Mouse (Mus musculus) kidney, postnatal 0 days (tissue): ENCODE results near the gene Irf2bp1. TPM values are rescaled to one million over a fixed set of nuclear protein-coding genes. Genes with fewer than 3 reads are reported as not detected.

ENCODE experiments used
- ATAC-seq: fragments of 200-750 bp; cut with Nextera tagmentation; replicated peaks from 2 replicates; pipeline ENCODE4 v1.8.0; 2017; ENCODE audit warnings: low read depth, moderate number of reproducible peaks, moderate TSS enrichment, moderate library complexity; ENCODE audit not compliant: low FRiP score
- DNase-seq: peaks from one replicate; pipeline ENCODE4 v3.0.0-alpha.2; 2016; ENCODE audit warnings: low spot score
- H3K27ac ChIP-seq: fragments of 300-500 bp; sonication (generic); 2 replicates; pipeline ENCODE4 v1.5.1; 2014; ENCODE audit warnings: mild to moderate bottlenecking
- H3K27me3 ChIP-seq: fragments of 300-500 bp; sonication (generic); 2 replicates; pipeline ENCODE4 v1.6.1; 2014; ENCODE audit warnings: low read length, mixed read lengths; ENCODE audit not compliant: insufficient read depth
- H3K36me3 ChIP-seq: fragments of 300-500 bp; sonication (generic); 2 replicates; pipeline ENCODE4 v1.6.1; 2014; ENCODE audit warnings: low read length, mixed read lengths; ENCODE audit not compliant: insufficient read depth
- H3K4me1 ChIP-seq: fragments of 300-500 bp; sonication (generic); replicated peaks from 2 replicates; pipeline ENCODE4 v1.6.1; 2014; ENCODE audit warnings: antibody characterized with exemption, low read length, mixed read lengths; ENCODE audit not compliant: insufficient read depth
- H3K4me2 ChIP-seq: fragments of 300-500 bp; sonication (generic); 2 replicates; pipeline ENCODE4 v1.6.1; 2014; ENCODE audit warnings: mild to moderate bottlenecking, low read length, moderate library complexity, mixed read lengths
- H3K4me3 ChIP-seq: fragments of 300-500 bp; sonication (generic); replicated peaks from 2 replicates; pipeline ENCODE4 v1.5.1; 2014; ENCODE audit warnings: low read depth, low read length
- H3K9ac ChIP-seq: fragments of 300-500 bp; sonication (generic); 2 replicates; pipeline ENCODE4 v1.6.1; 2014; ENCODE audit warnings: low read depth, low read length
- H3K9me3 ChIP-seq: fragments of 300-500 bp; sonication (generic); replicated peaks from 2 replicates; pipeline ENCODE4 v1.6.1; 2016; ENCODE audit warnings: low read length, inconsistent platforms, mixed read lengths
- CTCF ChIP-seq: IDR thresholded peaks from 2 replicates; pipeline ENCODE4 v1.5.1; 2016; ENCODE audit warnings: antibody characterized with exemption, low read depth, mild to moderate bottlenecking, moderate library complexity
- WGBS: fragments of 180-500 bp; shearing (Covaris S2); extraction: QIAGEN DNeasy Blood & Tissue Kit; methylation state at CpG from one replicate; pipeline ENCODE4 v1.1.7; 2014; 5-methylcytosine and 5-hydroxymethylcytosine counted together
- polyA plus RNA-seq: library from polyadenylated mRNA; unstranded; fragments of >200 nt; fragmentation: Nextera tagmentation; extraction: Ambion mirVana; gene quantifications from 2 replicates; pipeline ENCODE4 v1.2.1, GENCODE M21; 2015

Irf2bp1 gene
- polyA plus RNA-seq, 1 experiment from 2014 or later, result 17.3 TPM

- Histone ChIP-seq H3K4me3 (peak overlapping the region; percentile 37), H3K27ac (no peak overlapping the region), H3K36me3 (no peaks in the 10 kb centered on the region), H3K4me2 (peak overlapping the region; percentile 85), H3K27me3 (no peaks in the 10 kb centered on the region), H3K9me3 (no peaks in the 10 kb centered on the region), H3K4me1 (peaks cover 14% of the 10 kb centered on the region), H3K9ac (peak overlapping the region; percentile 47; the same call in 1 of the 2 replicates)
- no peak for TF ChIP-seq CTCF
- no peak for DNase-seq
- 3% methylated on average over 31 of the region's 31 CpGs for WGBS
- no peak for ATAC-seq
Observed at GRCm38 (mm10) chr7:18992294-18992675, 11.6 kb upstream of the Irf2bp1 start.

- DNase-seq (no peak), ATAC-seq (no peak)
- no peak overlapping the region for H3K4me2 ChIP-seq
- no peak overlapping the region for H3K4me3 ChIP-seq
- no peak overlapping the region for H3K9ac ChIP-seq
- H3K4me1 ChIP-seq, result peaks cover 14% of the 10 kb centered on the region
- H3K36me3 ChIP-seq, result no peaks in the 10 kb centered on the region
- H3K27me3 ChIP-seq, result no peaks in the 10 kb centered on the region
- no peak for TF ChIP-seq CTCF
- no peaks in the 10 kb centered on the region for H3K9me3 ChIP-seq
- WGBS, result 83% methylated on average over 5 of the region's 5 CpGs
- H3K27ac ChIP-seq, result no peak overlapping the region
Observed at GRCm38 (mm10) chr7:18993036-18993435, 10.8 kb upstream of the Irf2bp1 start.

GRCm38 (mm10) chr7:18998835-18999234, 5.0 kb upstream of the Irf2bp1 start:
- no peak overlapping the region for H3K27ac ChIP-seq
- 47% methylated on average over 9 of the region's 9 CpGs for WGBS
- H3K4me1 ChIP-seq, result peaks cover 5% of the 10 kb centered on the region; the same call in 1 of the 2 replicates
- H3K9ac ChIP-seq, result no peak overlapping the region
- no peak for ATAC-seq
- no peak for DNase-seq
- H3K27me3 ChIP-seq, result no peaks in the 10 kb centered on the region
- H3K9me3 ChIP-seq, result no peaks in the 10 kb centered on the region
- TF ChIP-seq CTCF, result peak; percentile 33
- no peaks in the 10 kb centered on the region for H3K36me3 ChIP-seq
- H3K4me2 ChIP-seq, result no peak overlapping the region
- H3K4me3 ChIP-seq, result no peak overlapping the region

- ATAC-seq (no peak), DNase-seq (no peak)
- Histone ChIP-seq H3K4me3 (peak overlapping the region; percentile 37), H3K9ac (peak overlapping the region; percentile 62), H3K4me1 (peaks cover 15% of the 10 kb centered on the region), H3K36me3 (peaks cover 3% of the 10 kb centered on the region; the same call in 1 of the 2 replicates), H3K9me3 (no peaks in the 10 kb centered on the region), H3K4me2 (peak overlapping the region; percentile 61), H3K27ac (peak overlapping the region; percentile 62; the same call in 1 of the 2 replicates), H3K27me3 (no peaks in the 10 kb centered on the region)
- TF ChIP-seq CTCF, result no peak
- WGBS, result 49% methylated on average over 10 of the region's 10 CpGs
Observed at GRCm38 (mm10) chr7:19000421-19000820, 3.4 kb upstream of the Irf2bp1 start.

GRCm38 (mm10) chr7:19001066-19001806, 2.6 kb upstream of the Irf2bp1 start:
- Histone ChIP-seq H3K9me3 (no peaks in the 10 kb centered on the region), H3K9ac (peak overlapping the region; percentile 62), H3K4me1 (peaks cover 23% of the 10 kb centered on the region), H3K4me3 (peak overlapping the region; percentile 37), H3K36me3 (peaks cover 9% of the 10 kb centered on the region; the same call in 1 of the 2 replicates), H3K27me3 (no peaks in the 10 kb centered on the region), H3K4me2 (peak overlapping the region; percentile 61), H3K27ac (peak overlapping the region; percentile 79; the same call in 1 of the 2 replicates)
- ATAC-seq (no peak), DNase-seq (peak; percentile 82)
- no peak for TF ChIP-seq CTCF
- 22% methylated on average over 15 of the region's 18 CpGs for WGBS

GRCm38 (mm10) chr7:19001807-19002085, 2.1 kb upstream of the Irf2bp1 start:
- H3K9me3 ChIP-seq, result no peaks in the 10 kb centered on the region
- H3K36me3 ChIP-seq, result peaks cover 9% of the 10 kb centered on the region; the same call in 1 of the 2 replicates
- TF ChIP-seq CTCF, result no peak
- H3K4me3 ChIP-seq, result no peak overlapping the region
- ATAC-seq, result no peak
- H3K27me3 ChIP-seq, result no peaks in the 10 kb centered on the region
- DNase-seq, result no peak
- 42% methylated on average over 3 of the region's 3 CpGs for WGBS
- peak overlapping the region; percentile 61; the same call in 1 of the 2 replicates for H3K4me2 ChIP-seq
- peaks cover 26% of the 10 kb centered on the region for H3K4me1 ChIP-seq
- H3K9ac ChIP-seq, result 0 out of 2 replicates have a peak overlapping the region, but pooled peaks have one; percentile 58
- peak overlapping the region; percentile 79 for H3K27ac ChIP-seq

- H3K4me1 ChIP-seq, result peaks cover 29% of the 10 kb centered on the region
- peak overlapping the region; percentile 57 for H3K4me2 ChIP-seq
- H3K9ac ChIP-seq, result peak overlapping the region; percentile 58
- TF ChIP-seq CTCF, result no peak
- ATAC-seq, result no peak
- peaks cover 9% of the 10 kb centered on the region; the same call in 1 of the 2 replicates for H3K36me3 ChIP-seq
- no peak for DNase-seq
- peak overlapping the region; percentile 79 for H3K27ac ChIP-seq
- 16% methylated on average over 4 of the region's 4 CpGs for WGBS
- peak overlapping the region; percentile 34 for H3K4me3 ChIP-seq
- H3K9me3 ChIP-seq, result no peaks in the 10 kb centered on the region
- H3K27me3 ChIP-seq, result no peaks in the 10 kb centered on the region
Observed at GRCm38 (mm10) chr7:19002115-19002514, 1.7 kb upstream of the Irf2bp1 start.
